In genomic region chr8:30458136-30458535, GRCm38 (mm10) we compare ENCODE assay signal across 23 mouse cellular contexts.
"Had no signal": no experiment of that assay in that cellular context is flagged by ENCODE, and none has a peak within 500 bp of the region (broad histone marks: within the 10 kb centered on the region; RNA-seq: fewer than 3 reads in every experiment).

No protein-coding gene starts in this region.

- H3K36me3 ChIP-seq: kidney, embryonic 15.5 days; limb, embryonic 12.5 days; limb, embryonic 15.5 days; midbrain, embryonic 10.5 days; midbrain, embryonic 13.5 days; neural tube, embryonic 13.5 days had no signal

- H3K4me3 ChIP-seq: kidney, embryonic 15.5 days; layer of hippocampus, adult 2 months; limb, embryonic 12.5 days; limb, embryonic 15.5 days; midbrain, embryonic 10.5 days; midbrain, embryonic 13.5 days; myocyte; neural tube, embryonic 13.5 days had no signal

- H3K27ac ChIP-seq: kidney, embryonic 15.5 days; layer of hippocampus, adult 2 months; limb, embryonic 12.5 days; limb, embryonic 15.5 days; liver, embryonic 14.5 days; macrophage; midbrain, embryonic 10.5 days; midbrain, embryonic 13.5 days; neural tube, embryonic 13.5 days; stomach, postnatal 0 days had no signal

- H3K9ac ChIP-seq: kidney, embryonic 15.5 days; limb, embryonic 12.5 days; limb, embryonic 15.5 days; liver, embryonic 14.5 days; liver, postnatal 0 days; lung, embryonic 14.5 days; midbrain, embryonic 13.5 days; neural tube, embryonic 13.5 days had no signal

- H3K4me2 ChIP-seq: kidney, embryonic 15.5 days; limb, embryonic 12.5 days; limb, embryonic 15.5 days; liver, embryonic 11.5 days; lung, embryonic 14.5 days; midbrain, embryonic 13.5 days; neural tube, embryonic 13.5 days had no signal

- H3K27me3 ChIP-seq: kidney, embryonic 15.5 days; limb, embryonic 12.5 days; limb, embryonic 15.5 days; midbrain, embryonic 13.5 days; neural tube, embryonic 13.5 days had no signal

- H3K9me3 ChIP-seq: kidney, embryonic 15.5 days; limb, embryonic 12.5 days; limb, embryonic 15.5 days; midbrain, embryonic 10.5 days; midbrain, embryonic 13.5 days; neural tube, embryonic 13.5 days had no signal

- H3K4me1 ChIP-seq: kidney, embryonic 15.5 days; limb, embryonic 12.5 days; limb, embryonic 15.5 days; midbrain, embryonic 10.5 days; midbrain, embryonic 13.5 days; neural tube, embryonic 13.5 days had no signal

- ATAC-seq: liver, postnatal 0 days; lung, postnatal 0 days; midbrain, embryonic 13.5 days; midbrain, embryonic 16.5 days had no signal

- DNase-seq: kidney, adult 11 months; kidney, adult 8-10 months; kidney, postnatal 14 days; layer of hippocampus, adult 9-11 months; liver, postnatal 0 days; lung, embryonic 14.5 days; retina, postnatal 1 day; right cerebral cortex, postnatal 4 days; thymus, postnatal 25 days had no signal
